Mouse (Mus musculus): ENCODE results near the gene Pomp.

DNA sequence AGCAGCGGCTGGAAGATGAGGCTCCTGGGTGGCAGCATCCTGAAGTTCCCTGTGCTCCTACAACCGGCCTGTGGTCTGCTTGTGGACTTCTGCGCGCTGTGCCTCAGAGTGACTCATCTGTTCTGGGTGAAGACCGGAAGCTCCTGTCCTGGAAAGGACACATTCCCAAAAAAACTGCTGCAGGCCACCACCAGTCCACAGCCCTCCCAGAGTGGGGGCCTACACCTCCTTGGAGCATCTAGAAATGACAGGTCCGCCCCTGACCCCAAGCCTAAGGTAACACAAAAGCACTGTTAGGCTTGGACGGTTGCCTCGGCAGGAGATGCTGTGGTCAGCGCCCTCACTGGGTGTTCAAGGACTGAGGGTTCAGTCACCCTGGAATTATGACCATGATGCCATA, 42.9 kb downstream of the Pomp start:
- TF ChIP-seq POLR2A (IDR thresholded peaks at IDR 0.05; ENCODE audit: insufficient read length, low read depth) (no peak), POLR2AphosphoS2 (IDR thresholded peaks at IDR 0.05; ENCODE audit: insufficient read length, low read depth) (no peak), MYOD1 (IDR thresholded peaks at IDR 0.05; ENCODE audit: control insufficient read depth in 1 of 3, insufficient read length in 2 of 3, low read depth in 2 of 3) (no peak), E2F4 (IDR thresholded peaks at IDR 0.05; ENCODE audit: insufficient read depth) (no peak), MAX (IDR thresholded peaks at IDR 0.05; ENCODE audit: low read depth) (no peak), TCF3 (IDR thresholded peaks at IDR 0.05; ENCODE audit: insufficient read length, low read depth) (no peak), USF1 (IDR thresholded peaks at IDR 0.05; ENCODE audit: low read depth) (no peak), TCF12 (IDR thresholded peaks at IDR 0.05; ENCODE audit: insufficient read depth, poor library complexity, severe bottlenecking) (no peak), CEBPB (IDR thresholded peaks at IDR 0.05; ENCODE audit: insufficient read depth, poor library complexity, severe bottlenecking) (no peak), REST (IDR thresholded peaks at IDR 0.05; ENCODE audit: insufficient read depth, insufficient read length) (no peak), MYOG (IDR thresholded peaks at IDR 0.05; ENCODE audit: control insufficient read depth in 1 of 3, insufficient read depth in 1 of 3, insufficient read length in 2 of 3, low read depth in 2 of 3) (no peak), SRF (IDR thresholded peaks at IDR 0.05; ENCODE audit: control insufficient read depth, insufficient read length, low read depth) (no peak)
